Mouse (Mus musculus): ENCODE measurements around the gene Oaf.
A peak's percentile ranks its signal among the peaks of the same experiment; 100 is the strongest.

DNA sequence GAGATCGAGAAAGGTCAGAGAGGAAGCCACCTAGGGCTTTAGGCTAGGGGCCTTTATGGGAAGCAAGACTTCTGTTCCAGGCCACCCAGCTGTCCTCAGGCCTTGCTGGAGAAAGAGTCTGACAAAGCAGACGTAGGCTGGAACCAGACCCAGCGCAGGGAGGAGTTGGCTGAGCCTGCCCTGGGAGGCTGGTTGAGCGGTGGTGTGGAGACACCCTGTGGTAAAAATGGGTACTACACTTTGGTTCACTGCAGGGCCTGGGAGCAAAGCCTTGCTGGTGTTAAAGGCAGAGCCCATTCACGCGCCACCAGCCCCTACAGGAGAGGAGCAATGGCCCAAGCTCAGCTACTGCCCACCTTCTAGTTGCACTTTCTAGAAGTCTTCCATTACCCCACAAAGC is 44.6 kb upstream of the Oaf start:
- TF ChIP-seq EP300 (IDR thresholded peaks at IDR 0.05; ENCODE audit: low read depth), result no peak
- peak; percentile 98 for TF ChIP-seq CTCF (IDR thresholded peaks at IDR 0.05; ENCODE audit: low read depth)
